Mouse (Mus musculus) Patski (cell line): ENCODE measurements around the gene Slc25a13. TPM values are rescaled to one million over a fixed set of nuclear protein-coding genes. Genes with fewer than 3 reads are reported as not detected.

Source experiments
- ATAC-seq: fragments of 100-300 bp; one replicate; pipeline ENCODE4 v1.8.0; 2021
- CTCF ChIA-PET: fragments of 350-600 bp; sonication (Branson Sonifier 250); formaldehyde crosslinking; loops from one replicate; lab custom pipeline; 2022; ENCODE audit warnings: inconsistent platforms; lab: Charles Lee
- POLR2A ChIA-PET: fragments of 350-600 bp; sonication (Branson Sonifier 250); formaldehyde crosslinking; loops from one replicate; lab custom pipeline; 2022; ENCODE audit warnings: antibody characterized with exemption, inconsistent platforms; lab: Charles Lee
- DNase-seq: peaks from one replicate; pipeline ENCODE4 v3.0.0-alpha.2; 2011; ENCODE audit warnings: low read depth, low spot score
- H3K27me3 ChIP-seq: fragments of 371-371 bp; one replicate; pipeline ENCODE4 v1.5.1; 2021
- CTCF ChIP-seq: fragments of 100-300 bp; IDR thresholded peaks from one replicate; pipeline ENCODE4 v1.5.1; 2021
- in situ Hi-C: fragments of 300-500 bp; cut with MboI; formaldehyde crosslinking; loops from 3 replicates; pipeline ENCODE4 v1.11.1; 2018; ENCODE audit warnings: low pct_unique_long_range_greater_than_20kb, mixed read lengths
- polyA plus RNA-seq: library from polyadenylated mRNA; unstranded; gene quantifications from one replicate; pipeline ENCODE4 v1.2.3, GENCODE M21; 2021

Slc25a13 gene
- polyA plus RNA-seq, 1 experiment from 2014 or later: 76.1 TPM

DNA sequence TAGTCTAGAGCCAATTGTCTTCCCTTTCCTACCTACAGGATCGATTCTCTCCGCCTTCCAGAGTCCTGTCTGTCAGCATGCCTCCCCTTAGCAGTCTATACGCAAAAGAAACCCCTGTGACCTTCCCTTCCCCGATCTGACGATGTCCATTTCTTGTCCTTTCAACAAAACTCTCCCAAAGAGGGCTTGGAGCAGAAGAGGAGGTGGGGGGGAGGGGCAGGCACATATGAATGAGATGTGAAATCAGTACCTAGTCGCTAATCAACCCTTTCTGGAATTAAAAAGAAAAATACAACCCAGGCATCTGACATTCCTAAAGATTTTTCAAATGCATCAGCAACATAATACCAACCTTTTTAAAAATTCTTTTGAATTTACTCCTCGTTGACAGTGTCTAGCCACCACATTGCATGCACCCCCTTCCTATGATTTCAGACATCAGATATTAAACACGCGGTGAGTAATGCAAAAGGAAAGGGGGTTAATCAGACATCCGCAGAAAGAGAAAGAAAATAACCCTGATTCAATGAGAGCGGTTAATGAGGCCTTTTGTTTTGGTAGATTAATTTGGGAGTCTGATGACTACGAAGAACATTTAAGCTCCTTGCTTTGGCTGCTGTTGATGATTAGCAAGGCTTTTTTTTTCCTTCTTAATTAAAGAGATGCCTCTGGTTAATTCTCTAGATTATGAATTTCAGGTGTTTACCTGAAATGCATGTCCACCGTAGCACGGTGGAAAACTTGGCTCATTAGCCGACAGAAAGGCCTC is 43.6 kb downstream of the Slc25a13 start:
- CTCF ChIA-PET: no interaction called here
- peak; percentile 57 for ATAC-seq
- DNase-seq: peak; percentile 94
- in situ Hi-C loops: no loop called here
- no peak for TF ChIP-seq CTCF
- POLR2A ChIA-PET: interaction anchor here (0.6 kb wide), 2 partner anchors 59 to 436 kb away, joined by 3 to 6 read pairs; no protein-coding TSS in a partner anchor
- no peaks in the 10 kb centered on the region for H3K27me3 ChIP-seq

DNA sequence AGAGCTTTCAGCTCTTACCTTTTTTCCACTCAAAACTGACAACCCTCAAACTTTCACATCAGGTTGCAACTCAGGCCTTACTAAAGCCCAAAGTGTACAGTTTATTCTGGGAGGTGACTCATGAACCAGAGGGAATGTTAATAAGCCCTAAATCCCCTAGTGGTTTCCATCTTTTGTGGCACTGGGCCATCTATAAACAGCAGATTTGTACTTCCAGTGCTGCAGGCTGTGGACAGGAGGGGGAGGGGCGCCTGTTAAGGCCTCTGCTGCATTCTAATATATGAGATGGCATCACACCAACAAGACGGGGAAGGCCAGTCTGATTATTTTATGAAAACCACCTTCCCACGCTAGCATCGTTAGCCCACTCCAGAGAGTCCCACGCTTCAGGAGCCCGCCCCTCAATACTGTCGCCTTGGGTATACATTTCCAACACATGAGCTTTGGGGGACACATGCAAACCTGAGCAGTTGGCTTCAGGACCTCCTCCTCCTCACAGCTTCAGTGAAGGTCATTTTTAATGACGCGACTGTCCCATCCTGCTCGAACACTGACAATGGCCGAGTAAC is 48.3 kb downstream of the Slc25a13 start:
- TF ChIP-seq CTCF: no peak
- H3K27me3 ChIP-seq: no peaks in the 10 kb centered on the region
- ChIA-PET CTCF (interaction anchor here (0.9 to 1.3 kb wide), 3 partner anchors 19 to 62 kb away, joined by 3 read pairs; no protein-coding TSS in a partner anchor), POLR2A (interaction anchor here (1.1 kb wide), 1 partner anchor 31 kb away, joined by 3 read pairs; no protein-coding TSS in a partner anchor)
- in situ Hi-C loops: no loop called here
- ATAC-seq (peak; percentile 85), DNase-seq (peak; percentile 88)

DNA sequence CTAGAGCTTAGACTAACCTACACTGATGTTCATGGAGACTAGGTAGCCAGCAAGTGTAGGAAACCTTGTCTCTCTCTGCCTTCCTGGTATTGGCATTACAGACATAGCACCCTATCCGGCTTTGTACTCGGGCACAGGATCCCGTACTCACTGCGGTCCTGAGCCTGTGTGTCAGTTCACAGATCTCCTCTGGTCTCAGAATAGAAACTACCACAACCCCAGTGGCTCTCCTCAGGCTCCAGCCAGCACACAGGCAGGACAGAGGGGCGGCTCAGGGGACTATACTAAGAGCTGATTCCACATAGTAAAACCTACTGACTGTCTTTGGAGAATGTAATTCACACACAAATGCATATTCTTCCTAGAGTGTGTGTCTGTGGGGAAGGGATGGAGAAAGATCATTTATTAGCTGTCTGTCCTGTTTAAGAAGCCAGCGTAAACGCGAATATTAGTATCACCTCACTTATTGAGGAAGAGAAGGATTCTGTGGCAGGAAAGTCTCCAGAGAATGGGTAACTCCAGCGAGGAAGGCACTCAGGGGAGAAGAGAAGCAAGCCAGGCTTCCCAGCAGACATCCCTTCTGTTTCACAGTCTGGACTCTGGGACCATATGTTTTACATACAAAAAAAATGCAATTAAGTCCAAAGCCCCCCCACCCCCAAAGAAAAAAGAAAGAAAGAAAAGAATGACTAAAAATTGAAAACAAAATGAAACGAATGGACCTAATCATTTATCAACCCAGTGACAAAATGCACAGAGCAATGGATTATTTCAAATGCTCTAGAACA is 49.4 kb downstream of the Slc25a13 start:
- no peak for TF ChIP-seq CTCF
- in situ Hi-C loops: no loop called here
- POLR2A ChIA-PET: interaction anchor here (0.7 kb wide), 1 partner anchor 8 kb away, joined by 3 read pairs; no protein-coding TSS in a partner anchor
- ATAC-seq (no peak), DNase-seq (no peak)
- H3K27me3 ChIP-seq: no peaks in the 10 kb centered on the region
- CTCF ChIA-PET: interaction anchor here (0.9 to 1.1 kb wide), 3 partner anchors 18 to 61 kb away, joined by 3 to 4 read pairs (median 3); no protein-coding TSS in a partner anchor

DNA sequence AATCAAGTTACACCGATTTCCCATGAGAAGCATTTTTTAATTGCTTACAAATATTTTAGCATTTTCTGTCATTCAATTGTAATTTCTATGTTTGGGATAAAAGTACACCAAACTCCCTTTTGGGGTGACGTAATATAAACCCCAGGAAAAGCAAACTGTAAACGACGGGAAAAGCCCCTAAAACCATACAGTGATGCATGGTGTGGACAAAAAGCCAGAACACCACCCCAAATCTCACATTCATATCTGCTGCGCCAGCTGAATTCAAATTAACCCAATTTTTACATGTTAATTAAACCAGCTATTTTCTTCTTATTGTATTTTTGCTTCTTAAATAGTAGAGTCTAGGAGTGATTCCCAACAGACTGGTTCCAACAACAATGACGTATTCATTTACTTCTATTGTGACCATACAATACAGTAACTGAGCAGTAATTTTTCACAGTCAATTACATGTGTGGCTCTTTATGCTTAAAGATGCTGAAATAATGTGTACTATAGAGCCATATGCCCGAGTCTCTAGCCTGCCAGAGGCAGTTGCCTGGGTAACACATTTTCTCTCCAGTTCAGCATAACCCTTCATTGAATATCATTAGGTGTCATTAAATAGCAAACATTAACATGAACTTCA is 53.9 kb downstream of the Slc25a13 start:
- no peak for DNase-seq
- no peak for TF ChIP-seq CTCF
- no peak for ATAC-seq
- in situ Hi-C loops: no loop called here
- no peaks in the 10 kb centered on the region for H3K27me3 ChIP-seq
- ChIA-PET POLR2A (interaction anchor here (0.6 kb wide), 1 partner anchor 300 kb away, joined by 4 read pairs; no protein-coding TSS in a partner anchor), CTCF (no interaction called here)

DNA sequence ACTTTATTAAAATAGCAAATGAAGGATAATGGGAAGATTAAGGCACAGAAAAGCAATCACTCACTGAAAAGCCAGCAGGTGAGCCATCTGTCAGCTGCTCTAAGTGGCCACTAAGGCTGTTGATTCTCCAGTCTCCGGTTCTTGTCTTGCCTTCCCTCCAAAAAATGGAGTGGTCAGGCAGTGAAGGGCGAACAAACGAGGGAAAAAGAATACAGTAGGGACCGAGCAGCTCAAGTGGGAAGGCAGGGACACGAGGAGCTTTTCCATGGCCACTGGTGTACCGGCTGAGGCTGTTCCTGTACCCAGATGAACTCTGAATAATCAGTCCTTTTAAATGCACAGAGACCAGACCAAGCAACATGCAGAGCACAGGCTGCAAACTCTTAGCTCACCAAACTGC is 54.8 kb downstream of the Slc25a13 start:
- ChIA-PET POLR2A (interaction anchor here (0.6 kb wide), 1 partner anchor 301 kb away, joined by 4 read pairs; no protein-coding TSS in a partner anchor), CTCF (no interaction called here)
- no peaks in the 10 kb centered on the region for H3K27me3 ChIP-seq
- in situ Hi-C loops: no loop called here
- DNase-seq (no peak), ATAC-seq (no peak)
- no peak for TF ChIP-seq CTCF

DNA sequence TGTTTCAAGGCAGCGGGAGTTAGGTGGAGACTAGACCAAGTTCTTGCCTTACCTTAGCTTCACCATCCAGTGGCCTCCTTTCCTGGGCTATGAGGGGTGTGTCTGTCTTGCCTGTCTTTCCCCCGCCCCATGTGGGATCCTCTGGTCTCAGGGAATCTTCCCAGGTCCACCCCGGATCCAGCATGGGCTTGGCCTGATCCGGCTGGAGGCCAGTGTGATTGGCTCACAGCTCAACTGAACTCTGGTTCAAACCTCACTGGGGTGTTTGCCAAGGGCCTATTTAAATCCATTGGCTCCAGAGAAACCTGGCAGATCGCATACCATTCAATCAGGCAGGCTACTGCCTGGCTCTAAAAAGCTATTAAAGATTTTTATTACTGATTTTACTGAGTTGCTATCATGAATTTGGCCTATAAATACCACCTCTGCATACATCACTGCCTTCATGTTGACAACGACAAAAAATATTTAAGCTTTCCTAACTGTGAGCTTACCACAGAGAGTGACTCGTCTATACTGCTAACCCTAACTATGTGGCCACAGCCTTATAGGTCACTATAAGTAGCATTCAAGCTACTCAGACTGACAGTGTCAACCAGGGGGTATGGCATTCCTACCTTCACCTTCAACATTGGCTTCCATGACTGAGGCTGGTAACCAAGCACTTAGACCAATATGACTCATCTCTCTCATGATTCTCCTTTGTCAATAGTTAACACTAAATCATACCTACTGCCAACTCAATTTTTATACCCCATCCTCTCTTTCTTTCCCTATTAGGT is 56.1 kb downstream of the Slc25a13 start:
- in situ Hi-C loops: no loop called here
- ChIA-PET POLR2A (no interaction called here), CTCF (interaction anchor here (1.1 to 1.4 kb wide), 2 partner anchors 11 to 26 kb away, joined by 3 read pairs; no protein-coding TSS in a partner anchor)
- no peaks in the 10 kb centered on the region for H3K27me3 ChIP-seq
- TF ChIP-seq CTCF: no peak
- ATAC-seq: peak; percentile 52
- DNase-seq: no peak

DNA sequence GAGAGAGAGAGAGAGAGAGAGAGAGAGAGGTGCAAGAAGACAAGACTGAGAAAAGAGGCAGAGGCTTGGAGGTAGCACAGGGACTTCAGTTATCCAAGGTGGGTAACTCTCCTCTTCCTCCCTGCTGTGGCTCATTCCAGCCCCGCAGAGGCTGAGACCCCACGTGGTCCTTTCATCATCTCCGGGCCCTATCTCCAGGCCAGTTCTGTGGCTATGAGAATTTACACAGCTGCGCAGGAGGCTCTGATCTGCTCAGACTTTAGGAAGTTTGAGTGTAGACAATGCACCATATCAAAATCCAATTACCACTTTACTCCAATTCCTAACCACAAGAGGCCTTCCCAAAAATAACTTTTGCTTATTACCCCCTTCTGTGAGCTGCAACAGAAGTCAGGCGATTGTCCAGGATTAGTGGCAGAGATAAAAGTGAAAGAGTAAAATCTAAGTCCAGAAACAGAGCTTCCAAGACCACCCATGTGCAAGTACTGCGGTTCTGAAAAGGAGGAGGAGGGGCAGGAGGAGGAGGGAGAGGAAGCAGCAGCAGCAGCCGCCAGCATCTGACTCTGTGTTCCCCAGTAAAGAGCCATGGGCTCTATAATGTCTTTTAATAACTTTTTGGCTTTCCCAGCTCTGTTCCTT is 57.6 kb downstream of the Slc25a13 start:
- in situ Hi-C loops: no loop called here
- ATAC-seq: no peak
- CTCF ChIA-PET: interaction anchor here (0.7 kb wide), 1 partner anchor 9 kb away, joined by 3 read pairs; no protein-coding TSS in a partner anchor

DNA sequence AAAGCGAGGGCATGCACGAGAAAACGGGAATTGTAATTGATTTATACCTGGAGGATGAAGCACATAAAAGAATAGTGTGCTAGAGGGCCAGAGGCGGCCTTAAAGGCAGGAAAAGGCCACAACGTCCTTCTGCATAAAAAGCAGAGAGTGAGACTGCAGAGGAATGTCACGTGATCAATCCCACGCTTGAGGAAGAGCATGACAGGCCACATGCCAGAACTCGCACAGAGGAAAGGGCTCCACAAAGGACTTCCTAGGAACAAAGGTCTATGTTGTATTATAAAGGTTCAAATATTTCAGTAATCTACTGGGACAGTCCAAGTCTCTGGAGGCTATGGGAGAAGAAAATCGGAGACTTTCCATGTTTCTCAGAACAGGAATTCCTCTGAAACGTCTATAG is 63.5 kb downstream of the Slc25a13 start:
- H3K27me3 ChIP-seq: no peaks in the 10 kb centered on the region
- ATAC-seq (no peak), DNase-seq (no peak)
- in situ Hi-C loops: no loop called here
- ChIA-PET POLR2A (no interaction called here), CTCF (no interaction called here)
- TF ChIP-seq CTCF: no peak

More for the DNA sequence above, 57.6 kb downstream of the Slc25a13 start:
- no peaks in the 10 kb centered on the region for H3K27me3 ChIP-seq
- no peak for TF ChIP-seq CTCF
- DNase-seq: no peak
- POLR2A ChIA-PET: interaction anchor here (0.5 to 1.9 kb wide), 2 partner anchors 9 to 10 kb away, joined by 3 to 6 read pairs; no protein-coding TSS in a partner anchor

DNA sequence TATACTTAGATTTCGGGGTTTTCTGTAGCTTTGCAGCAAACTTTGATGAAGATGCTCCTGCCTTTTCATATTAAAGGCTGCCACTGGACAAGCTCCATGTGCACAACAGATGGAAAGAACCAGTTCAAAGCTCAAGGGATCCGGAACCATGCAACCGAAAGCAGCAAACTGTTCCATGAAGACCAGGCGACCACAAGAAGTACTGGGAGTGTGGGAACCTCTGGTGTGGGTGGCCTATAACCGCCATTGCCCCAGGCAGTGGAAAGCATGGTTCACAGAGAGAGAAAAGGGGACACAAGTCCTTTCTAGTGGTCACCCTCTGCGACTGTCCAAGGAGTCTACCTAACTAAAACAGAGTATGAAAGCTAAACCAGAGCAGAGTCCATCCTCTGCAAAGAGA is 66.2 kb downstream of the Slc25a13 start:
- DNase-seq: no peak
- no peak for TF ChIP-seq CTCF
- no peaks in the 10 kb centered on the region for H3K27me3 ChIP-seq
- ATAC-seq: no peak
- ChIA-PET CTCF (interaction anchor here (0.8 to 1.4 kb wide), 3 partner anchors 9 to 19 kb away, joined by 3 read pairs; no protein-coding TSS in a partner anchor), POLR2A (no interaction called here)
- in situ Hi-C loops: no loop called here
